Mouse (Mus musculus) testis, postnatal 10 days (tissue): ENCODE data around the gene H2afb3.
"Not testable (repeated sequence)": the region's sequence is repeated elsewhere in the genome, so short reads cannot be mapped to it uniquely, and the experiment has no call there.

Experiments
- DNase-seq: peaks from one replicate; pipeline ENCODE4 v3.0.0; 2021; ENCODE audit warnings: low spot score

Gene H2afb3

GRCm38 (mm10) chrX:120312995-120313394 lies at the start of gene H2afb3:
Gene H2afb3, minus strand, starts transcription at chrX:120313095.
- DNase-seq: not testable (repeated sequence)

GRCm38 (mm10) chrX:120301469-120302175 lies 11.3 kb downstream of the H2afb3 start:
- DNase-seq: no peak

- DNase-seq: peak; percentile 40
These were observed 19.8 kb downstream of the H2afb3 start for GRCm38 (mm10) chrX:120292832-120293750.

- no peak for DNase-seq
These were observed 21.2 kb downstream of the H2afb3 start for GRCm38 (mm10) chrX:120291696-120292095.

- no peak for DNase-seq
These were observed 22.0 kb downstream of the H2afb3 start for GRCm38 (mm10) chrX:120290900-120291280.

GRCm38 (mm10) chrX:120290011-120290899 lies 22.6 kb downstream of the H2afb3 start, which contains the start of gene Pcdh11x:
Gene Pcdh11x, plus strand, starts transcription at chrX:120290259.
- peak; percentile 43 for DNase-seq

GRCm38 (mm10) chrX:120287502-120287901 lies 25.4 kb downstream of the H2afb3 start:
- no peak for DNase-seq

GRCm38 (mm10) chrX:120285522-120285921 lies 27.4 kb downstream of the H2afb3 start:
- DNase-seq: no peak
